Mouse (Mus musculus): ENCODE measurements at regions not wholly inside any gene's neighbourhood (a gene's known extent, or its start where the extent isn't known, plus 50 kb on each side); places are given as distances from the start of the nearest gene placed in this dataset.
"Not testable (repeated sequence)": the region's sequence is repeated elsewhere in the genome, so short reads cannot be mapped to it uniquely, and the experiment has no call there.

GRCm38 (mm10) chr8:20262847-20263570 lies 100.0 kb downstream of the Gm15319 start:
- H3K27me3 ChIP-seq (ENCODE audit: control insufficient read depth, insufficient read depth, low read length); H3K36me3 ChIP-seq (ENCODE audit: control insufficient read depth, insufficient read depth, low read length); H3K4me1 ChIP-seq (replicated peaks; ENCODE audit: control insufficient read depth, insufficient read depth, low read length); H3K27ac ChIP-seq (ENCODE audit: control insufficient read depth, insufficient read depth, low read length); DNase-seq; H3K4me3 ChIP-seq (ENCODE audit: control insufficient read depth, insufficient read depth, low read length): not testable (repeated sequence)
- 82% methylated on average over 6 of the region's 7 CpGs for WGBS

GRCm38 (mm10) chr8:20262253-20262652 lies 100.8 kb downstream of the Gm15319 start:
- H3K27ac ChIP-seq (ENCODE audit: control insufficient read depth, insufficient read depth, low read length); H3K4me1 ChIP-seq (replicated peaks; ENCODE audit: control insufficient read depth, insufficient read depth, low read length); H3K4me3 ChIP-seq (ENCODE audit: control insufficient read depth, insufficient read depth, low read length); H3K36me3 ChIP-seq (ENCODE audit: control insufficient read depth, insufficient read depth, low read length); DNase-seq; H3K27me3 ChIP-seq (ENCODE audit: control insufficient read depth, insufficient read depth, low read length): not testable (repeated sequence)
- 92% methylated on average over 2 of the region's 3 CpGs for WGBS

- H3K27ac ChIP-seq (ENCODE audit: control insufficient read depth, insufficient read depth, low read length); H3K4me1 ChIP-seq (replicated peaks; ENCODE audit: control insufficient read depth, insufficient read depth, low read length); DNase-seq; H3K4me3 ChIP-seq (ENCODE audit: control insufficient read depth, insufficient read depth, low read length); H3K36me3 ChIP-seq (ENCODE audit: control insufficient read depth, insufficient read depth, low read length); H3K27me3 ChIP-seq (ENCODE audit: control insufficient read depth, insufficient read depth, low read length): not testable (repeated sequence)
- WGBS = 54% methylated on average over 7 of the region's 9 CpGs
Observed at GRCm38 (mm10) chr8:20261452-20262181, 101.4 kb downstream of the Gm15319 start.

GRCm38 (mm10) chr8:20261007-20261406 lies 102.0 kb downstream of the Gm15319 start:
- not testable (repeated sequence) for H3K4me1 ChIP-seq (replicated peaks; ENCODE audit: control insufficient read depth, insufficient read depth, low read length); H3K27ac ChIP-seq (ENCODE audit: control insufficient read depth, insufficient read depth, low read length); H3K36me3 ChIP-seq (ENCODE audit: control insufficient read depth, insufficient read depth, low read length); H3K4me3 ChIP-seq (ENCODE audit: control insufficient read depth, insufficient read depth, low read length); H3K27me3 ChIP-seq (ENCODE audit: control insufficient read depth, insufficient read depth, low read length)
- WGBS = 95% methylated on average over 2 of the region's 2 CpGs
- DNase-seq = peak; percentile 44

DNA sequence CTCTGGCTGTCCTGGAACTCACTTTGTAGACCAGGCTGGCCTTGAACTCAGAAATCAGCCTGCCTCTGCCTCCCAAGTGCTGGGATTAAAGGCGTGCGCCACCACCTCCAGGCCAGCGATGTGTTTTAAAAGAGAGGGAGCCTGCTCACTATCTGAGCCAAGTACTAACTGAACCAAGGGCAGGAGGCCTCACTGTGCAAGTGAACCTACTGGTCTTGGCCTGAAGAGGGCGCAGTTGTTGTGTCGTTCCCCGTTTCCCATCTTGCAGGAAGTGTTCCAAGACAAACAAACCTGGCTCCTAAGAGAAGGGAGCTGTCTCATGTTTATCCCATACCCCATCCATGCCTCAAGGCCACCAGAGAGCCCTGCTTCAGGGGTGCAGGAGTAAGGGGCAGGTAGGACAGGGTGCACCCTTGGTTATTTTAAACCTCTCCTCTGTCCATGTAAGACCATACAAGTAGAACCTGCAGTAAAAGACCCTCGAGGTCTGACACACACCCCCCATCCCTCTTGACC lies 102.8 kb downstream of the Gm15319 start:
- not testable (repeated sequence) for H3K4me3 ChIP-seq (ENCODE audit: control insufficient read depth, insufficient read depth, low read length); H3K27ac ChIP-seq (ENCODE audit: control insufficient read depth, insufficient read depth, low read length); H3K27me3 ChIP-seq (ENCODE audit: control insufficient read depth, insufficient read depth, low read length); H3K4me1 ChIP-seq (replicated peaks; ENCODE audit: control insufficient read depth, insufficient read depth, low read length); H3K36me3 ChIP-seq (ENCODE audit: control insufficient read depth, insufficient read depth, low read length); DNase-seq
- WGBS = 83% methylated on average over 6 of the region's 7 CpGs

DNA sequence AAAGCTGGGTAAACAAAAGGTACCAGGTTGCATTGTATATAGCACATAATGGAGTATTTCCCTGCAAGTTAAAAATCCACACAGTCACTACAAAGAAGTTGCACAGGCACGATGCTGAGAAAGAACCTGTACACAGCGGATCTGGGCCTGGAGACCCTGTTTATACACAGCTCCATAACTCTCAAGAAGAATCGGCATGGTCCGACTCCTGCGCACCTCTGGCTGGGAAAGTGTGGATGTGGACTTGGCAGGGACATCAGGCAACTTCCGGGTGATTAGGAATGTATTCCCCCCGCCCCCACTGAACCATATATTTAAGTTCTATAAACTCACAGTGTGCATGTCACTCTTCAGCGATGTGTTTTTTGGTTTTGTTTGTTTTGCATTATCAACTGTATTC lies 103.3 kb downstream of the Gm15319 start:
- 88% methylated on average over 8 of the region's 8 CpGs for WGBS
- not testable (repeated sequence) for H3K4me1 ChIP-seq (replicated peaks; ENCODE audit: control insufficient read depth, insufficient read depth, low read length); H3K27me3 ChIP-seq (ENCODE audit: control insufficient read depth, insufficient read depth, low read length); DNase-seq; H3K4me3 ChIP-seq (ENCODE audit: control insufficient read depth, insufficient read depth, low read length); H3K36me3 ChIP-seq (ENCODE audit: control insufficient read depth, insufficient read depth, low read length); H3K27ac ChIP-seq (ENCODE audit: control insufficient read depth, insufficient read depth, low read length)

Measured in thymus, adult 2 months (tissue).